Mouse (Mus musculus) liver, adult 2 months (tissue): ENCODE measurements around the gene Cfap161. TPM values are rescaled to one million over a fixed set of nuclear protein-coding genes. Genes with fewer than 3 reads are reported as not detected.

Experiments used
- DNase-seq: peaks from one replicate; pipeline ENCODE4 v3.0.0-alpha.2; 2011; ENCODE audit warnings: low read depth, low spot score; ENCODE audit errors: extremely low read depth
- H3K27ac ChIP-seq: fragments of 200-500 bp; replicated peaks from 2 replicates; pipeline ENCODE4 v1.5.1; 2012; ENCODE audit warnings: low read depth, mild to moderate bottlenecking, control low read depth, inconsistent platforms, low read length; ENCODE audit not compliant: insufficient read depth
- H3K27me3 ChIP-seq: fragments of 200-500 bp; 2 replicates; pipeline ENCODE4 v1.6.1; 2012; ENCODE audit warnings: mild to moderate bottlenecking, moderate library complexity, low read length, inconsistent platforms; ENCODE audit not compliant: control insufficient read depth, insufficient read depth
- H3K36me3 ChIP-seq: fragments of 200-500 bp; 2 replicates; pipeline ENCODE4 v1.6.1; 2012; ENCODE audit warnings: low read length, inconsistent platforms; ENCODE audit not compliant: control insufficient read depth, insufficient read depth
- H3K4me1 ChIP-seq: fragments of 200-500 bp; 2 replicates; pipeline ENCODE4 v1.6.1; 2011; ENCODE audit warnings: low read length; ENCODE audit not compliant: control insufficient read depth, insufficient read depth
- H3K4me3 ChIP-seq: fragments of 200-500 bp; 2 replicates; pipeline ENCODE4 v1.5.1; 2011; ENCODE audit warnings: low read depth, mild to moderate bottlenecking, control low read depth, low read length, moderate library complexity; ENCODE audit not compliant: insufficient read depth
- H3K79me2 ChIP-seq: fragments of 200-500 bp; 2 replicates; pipeline ENCODE4 v1.6.1; 2012; ENCODE audit warnings: inconsistent platforms, mild to moderate bottlenecking, low read length, moderate library complexity; ENCODE audit not compliant: control insufficient read depth, insufficient read depth
- H3K9ac ChIP-seq: fragments of 200-500 bp; 2 replicates; pipeline ENCODE4 v1.6.1; 2012; ENCODE audit warnings: low read depth, mild to moderate bottlenecking, control low read depth, inconsistent platforms, low read length
- CTCF ChIP-seq: fragments of 200-500 bp; IDR thresholded peaks from 2 replicates; pipeline ENCODE4 v1.5.1; 2011; ENCODE audit warnings: low read depth, low read length, control low read depth
- POLR2A ChIP-seq: fragments of 200-500 bp; IDR thresholded peaks from 2 replicates; pipeline ENCODE4 v1.6.1; 2011; ENCODE audit warnings: low read length, control low read depth; ENCODE audit not compliant: insufficient read depth; ENCODE audit errors: extremely low read depth
- WGBS: fragments of 180-500 bp; shearing (Covaris S2); methylation state at CpG from one replicate; pipeline ENCODE4 v1.1.7; 2018; 5-methylcytosine and 5-hydroxymethylcytosine counted together
- polyA plus RNA-seq: library from polyadenylated mRNA; depleted of rRNA; stranded (reverse); fragments of >200 nt; gene quantifications from 2 replicates; pipeline ENCODE4 v1.2.3, GENCODE M21; 2012
- total RNA-seq: library from RNA; depleted of rRNA; stranded (reverse); fragments of >200 nt; gene quantifications from 2 replicates; pipeline ENCODE4 v1.2.3, GENCODE M21; 2014

The Cfap161 gene
- total and polyA plus RNA-seq, 2 experiments = not detected

- H3K9ac ChIP-seq = no peak overlapping the region
- no peaks in the 10 kb centered on the region for H3K36me3 ChIP-seq
- TF ChIP-seq CTCF = no peak
- TF ChIP-seq POLR2A = no peak
- H3K27me3 ChIP-seq = no peaks in the 10 kb centered on the region; the same call in 1 of the 2 replicates
- H3K79me2 ChIP-seq = no peaks in the 10 kb centered on the region
- H3K4me3 ChIP-seq = no peak overlapping the region
- H3K4me1 ChIP-seq = no peaks in the 10 kb centered on the region
- 89% methylated on average over 4 of the region's 4 CpGs for WGBS
- no peak for DNase-seq
- no peak overlapping the region for H3K27ac ChIP-seq
Observed at GRCm38 (mm10) chr7:83744250-83744649, 50.4 kb downstream of the Cfap161 start.

- no peaks in the 10 kb centered on the region for H3K79me2 ChIP-seq
- no peaks in the 10 kb centered on the region; the same call in 1 of the 2 replicates for H3K27me3 ChIP-seq
- H3K9ac ChIP-seq = no peak overlapping the region
- peak; percentile 17 for DNase-seq
- 36% methylated on average over 3 of the region's 3 CpGs for WGBS
- TF ChIP-seq CTCF (no peak), POLR2A (no peak)
- H3K4me3 ChIP-seq = no peak overlapping the region
- H3K4me1 ChIP-seq = no peaks in the 10 kb centered on the region
- H3K36me3 ChIP-seq = no peaks in the 10 kb centered on the region
- H3K27ac ChIP-seq = peak overlapping the region; percentile 21; the same call in 1 of the 2 replicates
Observed at GRCm38 (mm10) chr7:83742690-83743089, 52.0 kb downstream of the Cfap161 start.

DNA sequence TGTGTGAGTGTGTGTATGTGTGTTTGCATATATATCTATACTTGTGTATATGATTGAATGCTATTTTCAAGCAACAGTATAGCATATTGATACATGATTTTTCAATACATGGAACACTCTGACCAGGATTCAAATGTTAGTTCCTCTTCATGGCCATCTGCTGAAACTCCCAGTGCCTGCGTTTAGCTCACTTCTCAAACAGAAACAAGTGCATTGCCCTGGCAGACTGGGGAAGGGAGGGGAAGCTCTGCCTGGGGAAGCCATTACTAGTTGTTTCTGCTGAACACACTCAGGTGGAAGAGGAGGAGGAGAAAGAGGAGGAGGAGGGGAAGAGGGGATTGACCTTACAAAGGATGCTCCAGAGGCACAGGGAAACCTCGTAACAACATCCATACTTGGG lies 52.7 kb downstream of the Cfap161 start:
- Histone ChIP-seq H3K27ac (peak overlapping the region; percentile 21; the same call in 1 of the 2 replicates), H3K79me2 (no peaks in the 10 kb centered on the region), H3K36me3 (no peaks in the 10 kb centered on the region), H3K27me3 (no peaks in the 10 kb centered on the region; the same call in 1 of the 2 replicates), H3K4me1 (no peaks in the 10 kb centered on the region), H3K9ac (no peak overlapping the region), H3K4me3 (no peak overlapping the region)
- no peak for DNase-seq
- TF ChIP-seq CTCF (no peak), POLR2A (no peak)
- WGBS = 83% methylated on average over 2 of the region's 2 CpGs

DNA sequence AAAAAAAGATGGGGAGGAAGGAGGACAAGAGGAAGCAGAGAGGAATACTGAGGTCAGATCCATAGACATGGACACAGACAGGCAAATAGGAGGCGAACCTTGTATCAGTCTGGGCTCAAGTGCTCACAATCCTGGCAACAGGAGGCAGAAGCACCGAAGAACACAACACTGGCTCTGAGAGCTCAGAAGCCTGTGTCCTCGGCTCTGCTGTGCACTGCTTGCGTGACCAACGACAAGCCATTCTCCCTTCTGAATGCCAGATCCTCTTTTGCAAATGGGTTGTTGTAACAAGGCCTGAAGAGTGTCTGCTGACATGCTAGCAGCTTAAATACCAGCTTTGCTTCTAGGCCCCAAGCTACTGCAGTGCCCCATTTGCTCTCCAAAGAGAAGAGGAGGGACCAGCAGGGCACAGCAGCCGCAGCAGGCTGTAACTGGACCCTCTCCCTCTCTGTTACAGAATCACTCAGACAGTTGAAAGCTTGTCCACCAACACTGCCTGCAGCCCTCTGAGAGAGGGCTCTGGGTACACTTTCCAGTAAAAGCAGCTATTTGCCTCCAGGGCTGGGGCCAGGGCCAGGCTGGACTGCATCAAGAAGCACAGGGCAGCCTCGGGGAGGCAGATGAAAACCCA lies 54.9 kb downstream of the Cfap161 start:
- peak overlapping the region; percentile 19; the same call in 1 of the 2 replicates for H3K27ac ChIP-seq
- no peaks in the 10 kb centered on the region for H3K4me1 ChIP-seq
- no peaks in the 10 kb centered on the region for H3K36me3 ChIP-seq
- no peaks in the 10 kb centered on the region; the same call in 1 of the 2 replicates for H3K27me3 ChIP-seq
- no peak overlapping the region for H3K9ac ChIP-seq
- 77% methylated on average over 7 of the region's 7 CpGs for WGBS
- DNase-seq = no peak
- H3K79me2 ChIP-seq = no peaks in the 10 kb centered on the region
- TF ChIP-seq CTCF = no peak
- no peak for TF ChIP-seq POLR2A
- no peak overlapping the region for H3K4me3 ChIP-seq

GRCm38 (mm10) chr7:83738623-83739462 lies 55.8 kb downstream of the Cfap161 start:
- Histone ChIP-seq H3K4me3 (no peak overlapping the region), H3K79me2 (no peaks in the 10 kb centered on the region), H3K9ac (no peak overlapping the region), H3K36me3 (no peaks in the 10 kb centered on the region), H3K27ac (no peak overlapping the region), H3K4me1 (no peaks in the 10 kb centered on the region), H3K27me3 (no peaks in the 10 kb centered on the region)
- DNase-seq = no peak
- no peak for TF ChIP-seq POLR2A
- no peak for TF ChIP-seq CTCF
- WGBS = 66% methylated on average over 10 of the region's 10 CpGs

DNA sequence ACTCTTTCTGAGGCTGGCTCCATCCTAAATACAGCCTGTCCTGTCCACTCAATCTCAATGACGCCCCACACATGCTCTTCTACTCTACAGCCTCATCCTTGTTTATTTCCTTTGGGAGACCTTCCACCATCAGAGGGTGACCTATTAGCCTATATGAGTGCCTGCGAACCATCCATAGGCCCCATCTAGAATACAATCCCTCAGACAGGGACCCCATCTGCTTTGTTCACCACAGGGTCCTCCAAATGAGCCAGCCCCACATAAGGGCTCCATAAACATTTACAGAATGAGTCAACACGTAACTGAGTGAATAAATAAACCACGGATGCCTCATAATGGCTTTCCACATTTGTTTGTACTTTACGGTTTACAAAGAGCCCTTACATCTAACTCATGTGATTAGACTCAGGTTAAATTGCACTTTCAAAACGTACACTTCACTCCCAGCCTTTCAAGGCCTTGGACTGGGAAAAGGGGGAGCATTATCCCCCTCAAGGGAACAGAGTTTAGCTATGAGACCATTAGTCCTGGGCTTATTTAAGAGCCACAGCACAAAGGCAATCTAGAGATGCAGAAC lies 56.7 kb downstream of the Cfap161 start:
- 71% methylated on average over 6 of the region's 6 CpGs for WGBS
- Histone ChIP-seq H3K9ac (no peak overlapping the region), H3K4me3 (no peak overlapping the region), H3K27ac (no peak overlapping the region), H3K27me3 (no peaks in the 10 kb centered on the region), H3K36me3 (no peaks in the 10 kb centered on the region), H3K79me2 (no peaks in the 10 kb centered on the region), H3K4me1 (no peaks in the 10 kb centered on the region)
- TF ChIP-seq CTCF = no peak
- TF ChIP-seq POLR2A = no peak
- DNase-seq = no peak
